Mouse (Mus musculus) Patski (cell line): Measurements from ENCODE around the gene Cttnbp2. TPM values are rescaled to one million over a fixed set of nuclear protein-coding genes. Genes with fewer than 3 reads are reported as not detected.

ENCODE experiments used
- ATAC-seq: fragments of 100-300 bp; one replicate; pipeline ENCODE4 v1.8.0; 2021
- CTCF ChIA-PET: fragments of 350-600 bp; sonication (Branson Sonifier 250); formaldehyde crosslinking; loops from one replicate; lab custom pipeline; 2022; ENCODE audit warnings: inconsistent platforms; lab: Charles Lee
- POLR2A ChIA-PET: fragments of 350-600 bp; sonication (Branson Sonifier 250); formaldehyde crosslinking; loops from one replicate; lab custom pipeline; 2022; ENCODE audit warnings: antibody characterized with exemption, inconsistent platforms; lab: Charles Lee
- DNase-seq: peaks from one replicate; pipeline ENCODE4 v3.0.0-alpha.2; 2011; ENCODE audit warnings: low read depth, low spot score
- H3K27me3 ChIP-seq: fragments of 371-371 bp; one replicate; pipeline ENCODE4 v1.5.1; 2021
- CTCF ChIP-seq: fragments of 100-300 bp; IDR thresholded peaks from one replicate; pipeline ENCODE4 v1.5.1; 2021
- in situ Hi-C: fragments of 300-500 bp; cut with MboI; formaldehyde crosslinking; loops from 3 replicates; pipeline ENCODE4 v1.11.1; 2018; ENCODE audit warnings: low pct_unique_long_range_greater_than_20kb, mixed read lengths
- polyA plus RNA-seq: library from polyadenylated mRNA; unstranded; gene quantifications from one replicate; pipeline ENCODE4 v1.2.3, GENCODE M21; 2021

Cttnbp2 gene
- polyA plus RNA-seq, 1 experiment from 2014 or later: 0.47 TPM

DNA sequence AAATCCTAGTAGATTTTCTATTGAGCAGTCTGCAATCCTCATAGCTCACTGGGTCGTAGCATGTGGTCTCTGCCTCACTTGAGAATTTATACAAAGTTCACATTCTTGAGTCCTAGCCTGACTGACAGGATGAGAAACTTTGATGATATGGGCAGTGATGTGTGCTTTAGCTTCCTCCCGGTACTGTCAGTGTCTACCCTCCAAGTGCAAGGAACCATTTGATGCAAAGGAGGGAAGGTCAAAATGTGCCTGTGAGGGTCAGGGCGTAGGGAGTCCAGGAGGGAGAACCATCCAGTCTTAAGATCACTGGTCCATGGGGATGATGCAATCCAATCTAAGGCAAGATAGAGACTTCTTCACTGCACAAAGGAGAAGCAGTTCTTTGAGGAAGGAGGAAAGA lies 179.2 kb downstream of the Cttnbp2 start:
- DNase-seq: no peak
- in situ Hi-C loops: no loop called here
- peak; percentile 35 for ATAC-seq
- ChIA-PET CTCF (no interaction called here), POLR2A (no interaction called here)
- no peaks in the 10 kb centered on the region for H3K27me3 ChIP-seq
- TF ChIP-seq CTCF: no peak

DNA sequence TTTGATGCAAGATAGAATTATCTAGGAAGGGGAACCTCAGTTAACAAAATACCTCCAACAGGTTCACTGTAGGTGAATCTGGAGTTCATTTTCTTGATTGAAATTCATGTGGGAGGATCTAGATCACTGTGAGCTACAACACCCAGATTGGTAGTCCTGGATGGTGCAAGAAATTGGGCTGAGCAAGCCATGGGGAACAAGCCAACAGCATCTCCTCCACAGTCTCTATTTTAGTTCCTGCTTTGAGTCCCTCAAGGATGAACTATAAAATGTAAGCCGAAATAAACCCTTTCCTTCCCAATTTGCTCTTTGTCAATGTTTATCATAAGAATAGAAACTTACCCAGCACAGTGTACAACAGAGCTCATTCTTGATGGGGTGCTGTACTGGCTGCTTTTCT lies 191.7 kb downstream of the Cttnbp2 start:
- TF ChIP-seq CTCF: no peak
- POLR2A ChIA-PET: no interaction called here
- CTCF ChIA-PET: interaction anchor here (0.7 kb wide), 1 partner anchor 9 kb away, joined by 3 read pairs; no protein-coding TSS in a partner anchor
- no peak for ATAC-seq
- no peak for DNase-seq
- in situ Hi-C loops: no loop called here
- no peaks in the 10 kb centered on the region for H3K27me3 ChIP-seq
